Comparison of ENCODE assay signal across 1 mouse cellular context in genomic region chr9:44196354-44196753, GRCm38 (mm10).
TF ChIP-seq lines count a peak whose summit lies in the region.

No protein-coding gene starts in this region.

TF ChIP-seq in CH12.LX, 34 proteins besides CTCF, POLR2A, EP300 and RAD21 (continued from another document):
- TF ChIP-seq MEF2A (IDR thresholded peaks at IDR 0.05; ENCODE audit: borderline replicate concordance, low read depth, low read length) (peak; percentile 35; the same call in 1 of the 2 replicates), SIN3A (IDR thresholded peaks at IDR 0.05; ENCODE audit: low read length) (no peak), BHLHE40 (IDR thresholded peaks at IDR 0.05; ENCODE audit: low read depth, low read length) (0 out of 2 replicates have a peak, but pooled peaks have one; percentile 49), ZKSCAN1 (IDR thresholded peaks at IDR 0.05; ENCODE audit: borderline replicate concordance, low read depth, low read length) (no peak), USF2 (conservative IDR thresholded peaks at IDR 0.05; ENCODE audit: low read depth, low read length) (no peak), RCOR1 (conservative IDR thresholded peaks at IDR 0.05; ENCODE audit: low read depth, low read length) (0 out of 2 replicates have a peak, but pooled peaks have one; percentile 27), ZNF384 (IDR thresholded peaks at IDR 0.05; ENCODE audit: low read depth, low read length) (no peak), ETS1 (conservative IDR thresholded peaks at IDR 0.05; ENCODE audit: low read depth, low read length) (0 out of 2 replicates have a peak, but pooled peaks have one; percentile 10), CHD1 (IDR thresholded peaks at IDR 0.05; ENCODE audit: low read depth, low read length) (no peak), JUND (conservative IDR thresholded peaks at IDR 0.05; ENCODE audit: low read depth, low read length) (0 out of 2 replicates have a peak, but pooled peaks have one; percentile 12), HCFC1 (IDR thresholded peaks at IDR 0.05; ENCODE audit: low read depth, low read length) (no peak), ELF1 (IDR thresholded peaks at IDR 0.05; ENCODE audit: low read depth, low read length) (0 out of 2 replicates have a peak, but pooled peaks have one; percentile 1)
